Mouse (Mus musculus) liver, embryonic 13.5 days (tissue): ENCODE measurements at regions not wholly inside any gene's neighbourhood (a gene's known extent, or its start where the extent isn't known, plus 50 kb on each side); places are given as distances from the start of the nearest gene placed in this dataset.

Experiments
- ATAC-seq: fragments of 200-750 bp; cut with Nextera tagmentation; 2 replicates; pipeline ENCODE4 v1.8.0; 2017; ENCODE audit warnings: low read depth, mild to moderate bottlenecking, moderate number of reproducible peaks, moderate library complexity
- DNase-seq: peaks from one replicate; pipeline ENCODE4 v3.0.0; 2022
- H3K27ac ChIP-seq: fragments of 300-500 bp; sonication (generic); 2 replicates; pipeline ENCODE4 v1.5.1; 2015; ENCODE audit warnings: moderate library complexity, mild to moderate bottlenecking, inconsistent platforms
- H3K27me3 ChIP-seq: fragments of 300-500 bp; sonication (generic); 2 replicates; pipeline ENCODE4 v1.6.1; 2015; ENCODE audit warnings: mild to moderate bottlenecking, inconsistent platforms
- H3K36me3 ChIP-seq: fragments of 300-500 bp; sonication (generic); 2 replicates; pipeline ENCODE4 v1.6.1; 2015; ENCODE audit warnings: mild to moderate bottlenecking, inconsistent platforms
- H3K4me1 ChIP-seq: fragments of 300-500 bp; sonication (generic); replicated peaks from 2 replicates; pipeline ENCODE4 v1.6.1; 2015; ENCODE audit warnings: inconsistent platforms
- H3K4me2 ChIP-seq: fragments of 300-500 bp; sonication (generic); 2 replicates; pipeline ENCODE4 v1.6.1; 2015; ENCODE audit warnings: inconsistent platforms, mild to moderate bottlenecking, moderate library complexity
- H3K4me3 ChIP-seq: fragments of 300-500 bp; sonication (generic); replicated peaks from 2 replicates; pipeline ENCODE4 v1.5.1; 2015; ENCODE audit warnings: mild to moderate bottlenecking, inconsistent platforms
- H3K9ac ChIP-seq: fragments of 300-500 bp; sonication (generic); 2 replicates; pipeline ENCODE4 v1.6.1; 2015; ENCODE audit warnings: mild to moderate bottlenecking, inconsistent platforms
- H3K9me3 ChIP-seq: fragments of 300-500 bp; sonication (generic); replicated peaks from 2 replicates; pipeline ENCODE4 v1.6.1; 2016; ENCODE audit warnings: inconsistent platforms
- WGBS: fragments of 180-500 bp; shearing (Covaris S2); methylation state at CpG from one replicate; pipeline ENCODE4 v1.1.7; 2015; ENCODE audit not compliant: insufficient replicate concordance; 5-methylcytosine and 5-hydroxymethylcytosine counted together

DNA sequence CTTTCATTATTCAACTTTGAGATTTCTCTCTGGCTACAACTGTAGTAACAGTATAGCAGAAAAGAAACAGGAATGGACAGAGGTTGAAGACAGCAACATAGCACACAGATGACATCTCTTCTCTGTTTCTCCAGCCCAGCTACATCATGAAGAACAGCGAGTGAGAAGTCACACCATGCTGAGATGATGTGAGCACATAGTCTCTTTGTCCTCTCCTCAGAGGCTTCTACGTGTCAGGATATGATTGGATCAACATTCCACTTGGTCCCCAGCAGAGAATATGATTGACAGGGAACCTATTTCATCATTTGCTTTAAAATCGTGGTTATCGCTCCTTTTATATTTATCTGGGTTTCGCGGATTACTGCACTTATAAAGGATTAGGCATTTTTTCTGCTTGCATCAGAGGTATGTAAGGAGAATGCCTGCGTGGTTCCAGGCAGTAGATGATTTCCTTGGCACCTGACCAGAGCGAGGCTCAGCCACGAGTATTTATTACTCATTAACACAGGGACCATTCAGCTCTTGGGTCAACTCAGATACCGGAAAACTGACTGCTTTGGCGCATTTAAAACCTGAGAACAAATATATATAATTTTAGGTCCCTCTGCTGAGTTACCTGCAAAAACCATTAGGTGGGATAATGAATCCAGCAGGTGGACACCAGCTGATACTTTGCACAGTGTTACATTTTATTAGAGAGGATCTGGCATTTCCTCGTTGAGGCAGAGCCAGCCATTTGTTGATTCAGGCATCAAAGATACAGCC lies 237.9 kb upstream of the Gm5148 start:
- H3K9me3 ChIP-seq: no peaks in the 10 kb centered on the region
- H3K9ac ChIP-seq: no peak overlapping the region
- no peak for DNase-seq
- no peaks in the 10 kb centered on the region for H3K4me1 ChIP-seq
- WGBS: 61% methylated on average over 12 of the region's 12 CpGs
- H3K4me3 ChIP-seq: no peak overlapping the region
- H3K27ac ChIP-seq: no peak overlapping the region
- no peaks in the 10 kb centered on the region for H3K27me3 ChIP-seq
- H3K36me3 ChIP-seq: no peaks in the 10 kb centered on the region
- no peak overlapping the region for H3K4me2 ChIP-seq
- no peak for ATAC-seq

- WGBS: 38% methylated on average over 6 of the region's 6 CpGs
- Histone ChIP-seq H3K36me3 (no peaks in the 10 kb centered on the region), H3K27me3 (no peaks in the 10 kb centered on the region), H3K4me3 (no peak overlapping the region), H3K4me1 (no peaks in the 10 kb centered on the region), H3K27ac (no peak overlapping the region), H3K4me2 (no peak overlapping the region), H3K9ac (no peak overlapping the region), H3K9me3 (no peaks in the 10 kb centered on the region)
- DNase-seq (no peak), ATAC-seq (no peak)
Observed at GRCm38 (mm10) chr3:37958361-37958978, 234.2 kb upstream of the Gm5148 start.

DNA sequence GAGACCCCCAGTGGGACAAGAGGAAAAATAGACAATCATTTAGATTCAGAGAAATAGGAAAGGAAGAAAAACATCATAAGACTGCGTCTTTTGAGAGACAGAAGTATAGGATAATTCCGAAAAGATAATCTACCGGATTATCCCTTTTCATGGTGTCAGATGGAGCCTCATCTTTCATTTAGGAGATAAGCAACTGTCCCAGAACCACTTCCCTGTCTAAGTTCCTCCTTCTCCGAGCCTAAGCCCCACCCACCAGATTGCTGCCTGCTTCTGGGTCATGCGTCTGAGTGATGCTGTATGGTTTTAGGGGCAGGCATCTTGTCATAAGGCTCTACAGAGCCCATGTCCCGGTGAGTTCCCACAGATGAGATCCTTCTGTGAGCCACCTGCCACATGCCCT lies 232.3 kb upstream of the Gm5148 start:
- ATAC-seq (no peak), DNase-seq (no peak)
- Histone ChIP-seq H3K27me3 (no peaks in the 10 kb centered on the region), H3K4me3 (no peak overlapping the region), H3K27ac (no peak overlapping the region), H3K36me3 (no peaks in the 10 kb centered on the region), H3K9me3 (no peaks in the 10 kb centered on the region), H3K9ac (no peak overlapping the region), H3K4me1 (no peaks in the 10 kb centered on the region), H3K4me2 (no peak overlapping the region)
- 43% methylated on average over 6 of the region's 6 CpGs for WGBS

DNA sequence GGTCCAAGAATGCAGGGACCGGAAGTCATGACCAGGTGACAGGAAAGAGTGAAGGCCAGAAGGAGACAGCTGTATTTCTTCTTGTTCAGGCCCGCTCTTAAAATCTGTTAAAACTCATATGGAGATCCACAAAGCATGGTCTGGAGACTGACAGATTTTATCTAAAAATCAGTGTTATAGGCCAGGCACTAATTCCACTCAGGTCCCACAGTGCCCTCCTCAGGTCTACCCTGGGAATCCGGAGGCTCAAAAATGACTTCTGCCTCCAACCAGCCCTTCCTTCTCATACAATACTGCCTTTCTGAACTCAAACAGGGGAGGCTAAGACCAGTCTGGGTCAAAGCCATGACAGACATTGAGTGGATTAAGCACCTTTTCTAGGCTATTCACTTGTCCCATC lies 228.6 kb upstream of the Gm5148 start:
- no peak for DNase-seq
- Histone ChIP-seq H3K4me2 (no peak overlapping the region), H3K9me3 (0 out of 2 replicates have a peak, but pooled peaks cover 4% of the 10 kb centered on the region), H3K4me1 (no peaks in the 10 kb centered on the region), H3K27me3 (no peaks in the 10 kb centered on the region), H3K36me3 (no peaks in the 10 kb centered on the region), H3K9ac (no peak overlapping the region), H3K27ac (no peak overlapping the region), H3K4me3 (no peak overlapping the region)
- 61% methylated on average over 3 of the region's 3 CpGs for WGBS
- no peak for ATAC-seq

- Histone ChIP-seq H3K4me1 (no peaks in the 10 kb centered on the region), H3K27ac (no peak overlapping the region), H3K36me3 (no peaks in the 10 kb centered on the region), H3K9me3 (0 out of 2 replicates have a peak, but pooled peaks cover 4% of the 10 kb centered on the region), H3K9ac (no peak overlapping the region), H3K27me3 (no peaks in the 10 kb centered on the region), H3K4me2 (no peak overlapping the region), H3K4me3 (no peak overlapping the region)
- DNase-seq (no peak), ATAC-seq (no peak)
Observed at GRCm38 (mm10) chr3:37952251-37952650, 228.0 kb upstream of the Gm5148 start.

GRCm38 (mm10) chr3:37943661-37944060 lies 219.4 kb upstream of the Gm5148 start:
- Histone ChIP-seq H3K36me3 (no peaks in the 10 kb centered on the region), H3K27me3 (no peaks in the 10 kb centered on the region), H3K27ac (no peak overlapping the region), H3K9ac (no peak overlapping the region), H3K4me1 (no peaks in the 10 kb centered on the region), H3K4me2 (no peak overlapping the region), H3K9me3 (no peaks in the 10 kb centered on the region), H3K4me3 (no peak overlapping the region)
- DNase-seq (no peak), ATAC-seq (no peak)

DNA sequence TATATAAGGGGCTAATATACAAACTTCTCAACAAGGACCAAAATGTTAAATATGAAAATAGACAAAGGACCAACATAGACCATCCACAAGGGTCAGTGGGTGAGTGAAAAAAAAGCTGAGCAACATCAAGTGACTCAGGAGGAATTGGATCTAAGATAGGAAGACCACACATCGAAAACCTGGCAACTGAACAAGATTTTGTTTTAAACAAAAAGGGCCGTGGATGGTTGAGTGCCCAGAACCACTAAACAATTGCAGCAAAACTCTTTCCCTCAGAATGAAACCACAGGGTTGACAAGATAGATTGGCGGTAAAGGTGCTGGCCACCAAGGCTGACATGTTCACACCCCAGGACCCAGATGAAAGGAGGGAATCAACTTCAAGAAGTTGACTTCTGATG lies 215.7 kb upstream of the Gm5148 start:
- WGBS: 57% methylated on average over 3 of the region's 3 CpGs
- ATAC-seq (no peak), DNase-seq (no peak)
- no peak overlapping the region for H3K27ac ChIP-seq
- no peak overlapping the region for H3K4me2 ChIP-seq
- no peaks in the 10 kb centered on the region for H3K9me3 ChIP-seq
- no peaks in the 10 kb centered on the region for H3K36me3 ChIP-seq
- no peaks in the 10 kb centered on the region for H3K27me3 ChIP-seq
- no peak overlapping the region for H3K4me3 ChIP-seq
- no peak overlapping the region for H3K9ac ChIP-seq
- 0 out of 2 replicates have a peak, but pooled peaks cover 6% of the 10 kb centered on the region for H3K4me1 ChIP-seq

- Histone ChIP-seq H3K36me3 (no peaks in the 10 kb centered on the region), H3K27ac (no peak overlapping the region), H3K9me3 (no peaks in the 10 kb centered on the region), H3K4me3 (no peak overlapping the region), H3K27me3 (no peaks in the 10 kb centered on the region), H3K4me1 (0 out of 2 replicates have a peak, but pooled peaks cover 9% of the 10 kb centered on the region), H3K9ac (no peak overlapping the region), H3K4me2 (no peak overlapping the region)
- DNase-seq (no peak), ATAC-seq (no peak)
- WGBS: 84% methylated on average over 11 of the region's 11 CpGs
Observed at GRCm38 (mm10) chr3:37938870-37939269, 214.6 kb upstream of the Gm5148 start.

- Histone ChIP-seq H3K4me3 (no peak overlapping the region), H3K4me1 (0 out of 2 replicates have a peak, but pooled peaks cover 9% of the 10 kb centered on the region), H3K9ac (no peak overlapping the region), H3K27me3 (no peaks in the 10 kb centered on the region), H3K4me2 (no peak overlapping the region), H3K36me3 (no peaks in the 10 kb centered on the region), H3K9me3 (no peaks in the 10 kb centered on the region), H3K27ac (no peak overlapping the region)
- ATAC-seq: no peak
- DNase-seq: no peak
- WGBS: 44% methylated on average over 3 of the region's 3 CpGs
Observed at GRCm38 (mm10) chr3:37938284-37938596, 213.9 kb upstream of the Gm5148 start.

GRCm38 (mm10) chr3:37937381-37938283 lies 213.3 kb upstream of the Gm5148 start:
- ATAC-seq: no peak

GRCm38 (mm10) chr3:37936251-37936931 lies 212.1 kb upstream of the Gm5148 start:
- WGBS: 65% methylated on average over 12 of the region's 12 CpGs
- DNase-seq (no peak), ATAC-seq (no peak)
- H3K27me3 ChIP-seq: no peaks in the 10 kb centered on the region
- no peaks in the 10 kb centered on the region for H3K9me3 ChIP-seq
- H3K27ac ChIP-seq: no peak overlapping the region
- no peaks in the 10 kb centered on the region for H3K36me3 ChIP-seq
- 0 out of 2 replicates have a peak, but pooled peaks cover 9% of the 10 kb centered on the region for H3K4me1 ChIP-seq
- no peak overlapping the region for H3K9ac ChIP-seq
- no peak overlapping the region for H3K4me3 ChIP-seq
- no peak overlapping the region for H3K4me2 ChIP-seq

More at GRCm38 (mm10) chr3:37937381-37938283, 213.3 kb upstream of the Gm5148 start:
- Histone ChIP-seq H3K9ac (no peak overlapping the region), H3K36me3 (no peaks in the 10 kb centered on the region), H3K27me3 (no peaks in the 10 kb centered on the region), H3K27ac (no peak overlapping the region), H3K4me2 (no peak overlapping the region), H3K9me3 (no peaks in the 10 kb centered on the region), H3K4me1 (0 out of 2 replicates have a peak, but pooled peaks cover 9% of the 10 kb centered on the region), H3K4me3 (no peak overlapping the region)
- no peak for DNase-seq
- WGBS: 48% methylated on average over 11 of the region's 11 CpGs
